Mouse (Mus musculus) stomach, postnatal 0 days (tissue): ENCODE data around the gene Mrpl50.

Experiments
- CTCF ChIP-seq: IDR thresholded peaks from 2 replicates; pipeline ENCODE4 v1.5.1; 2016; ENCODE audit warnings: antibody characterized with exemption, low read depth, mild to moderate bottlenecking, moderate library complexity
- EP300 ChIP-seq: optimal IDR thresholded peaks from 2 replicates; pipeline ENCODE3; 2016; ENCODE audit warnings: antibody characterized with exemption

DNA sequence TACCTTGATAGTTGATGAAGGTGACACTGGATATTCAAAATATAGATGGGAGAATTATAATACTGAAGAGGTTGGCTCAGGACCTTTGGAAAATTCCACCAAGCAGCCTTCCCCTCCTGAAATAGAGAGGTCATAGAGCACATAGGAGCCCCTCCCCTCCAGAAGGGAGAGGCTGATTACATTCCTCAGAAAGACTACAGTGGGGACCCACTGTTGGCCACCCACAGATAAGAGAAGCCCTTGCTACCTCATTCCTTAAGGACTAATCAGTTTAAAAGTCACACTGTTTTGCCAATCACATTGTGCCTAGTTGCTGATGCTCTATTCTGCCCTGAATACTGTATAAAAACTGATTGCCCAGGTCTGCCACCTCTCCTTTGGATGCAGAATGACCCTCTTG lies 46.3 kb downstream of the Mrpl50 start:
- TF ChIP-seq CTCF (no peak), EP300 (no peak)
